Mouse (Mus musculus): ENCODE data around the gene Prkag3. TPM values are rescaled to one million over a fixed set of nuclear protein-coding genes. Genes with fewer than 3 reads are reported as not detected.

Prkag3 gene
- polyA plus RNA-seq, 1 experiment from 2014 or later: 6.4 TPM

DNA sequence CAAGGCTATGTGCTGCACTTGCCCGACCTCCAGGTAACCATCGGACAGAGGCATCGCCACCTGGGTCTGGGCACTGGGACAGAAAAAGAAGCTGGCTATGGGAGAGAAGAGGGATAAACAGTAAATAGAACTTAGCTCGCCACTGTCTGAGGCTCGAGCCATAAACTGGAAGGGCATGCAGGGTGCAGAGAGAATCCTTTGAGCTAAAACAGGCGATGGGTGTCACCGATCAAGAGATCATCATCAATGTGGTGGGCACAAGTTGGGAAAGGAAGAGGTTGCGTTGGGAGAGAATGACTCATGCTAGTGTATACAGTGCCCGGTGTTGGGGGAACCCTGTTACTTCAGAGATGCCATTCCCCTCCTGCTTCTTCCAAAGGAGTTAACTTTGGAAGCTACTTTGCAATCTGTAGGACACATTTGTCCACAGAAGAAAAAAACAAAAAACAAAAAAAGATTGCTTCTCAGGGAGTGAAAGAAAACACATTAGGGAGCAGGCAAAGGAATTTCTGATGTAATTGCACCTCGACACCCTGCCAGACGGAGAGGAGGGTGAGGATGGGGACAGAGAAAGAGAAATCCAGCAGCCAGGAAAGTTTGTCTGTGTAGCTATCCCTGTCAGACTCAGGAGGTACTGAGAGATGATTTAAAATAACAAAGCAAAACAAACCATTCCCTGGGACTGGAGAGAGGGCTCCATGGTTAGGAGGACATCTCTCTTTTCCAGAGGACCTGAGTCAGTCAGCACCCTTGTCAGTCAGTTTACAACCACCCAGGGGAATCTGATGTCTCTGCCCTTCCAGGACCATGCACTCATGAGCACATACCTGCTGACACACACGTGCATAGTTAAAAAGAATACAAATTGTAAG lies 34.9 kb downstream of the Prkag3 start:
- H3K4me2 ChIP-seq (ENCODE audit: low read depth, low read length): peak overlapping the region; percentile 76
- no peaks in the 10 kb centered on the region for H3K27me3 ChIP-seq (replicated peaks; ENCODE audit: control insufficient read depth, insufficient read depth, low read length)
- H3K9me3 ChIP-seq (ENCODE audit: control insufficient read depth, low read length): no peaks in the 10 kb centered on the region
- H3K27ac ChIP-seq (replicated peaks; ENCODE audit: low read depth, low read length): no peak overlapping the region
- no peaks in the 10 kb centered on the region for H3K36me3 ChIP-seq (ENCODE audit: control insufficient read depth, insufficient read depth, low read length)
- H3K9ac ChIP-seq (ENCODE audit: low read depth, low read length): peak overlapping the region; percentile 63
- 0 out of 2 replicates have a peak, but pooled peaks cover 9% of the 10 kb centered on the region for H3K4me1 ChIP-seq (ENCODE audit: control insufficient read depth, insufficient read depth, low read length)
- ATAC-seq (ENCODE audit: low read depth) (no peak), DNase-seq (ENCODE audit: low spot score) (no peak)
- peak overlapping the region; percentile 42 for H3K4me3 ChIP-seq (ENCODE audit: low read depth, low read length)
- WGBS: 24% methylated on average over 12 of the region's 12 CpGs

GRCm38 (mm10) chr1:74713099-74713858 lies 35.7 kb downstream of the Prkag3 start, which contains the start of gene Cyp27a1:
Gene Cyp27a1, plus strand, starts transcription at chr1:74713574.
- H3K4me1 ChIP-seq (ENCODE audit: control insufficient read depth, insufficient read depth, low read length): 0 out of 2 replicates have a peak, but pooled peaks cover 9% of the 10 kb centered on the region
- peak within 1 kb of the TSS; percentile 63 for H3K9ac ChIP-seq (ENCODE audit: low read depth, low read length)
- no peaks in the 10 kb centered on the region for H3K36me3 ChIP-seq (ENCODE audit: control insufficient read depth, insufficient read depth, low read length)
- H3K4me2 ChIP-seq (ENCODE audit: low read depth, low read length): peak within 1 kb of the TSS; percentile 76
- H3K27me3 ChIP-seq (replicated peaks; ENCODE audit: control insufficient read depth, insufficient read depth, low read length): no peaks in the 10 kb centered on the region
- peak within 1 kb of the TSS; percentile 42 for H3K4me3 ChIP-seq (ENCODE audit: low read depth, low read length)
- no peaks in the 10 kb centered on the region for H3K9me3 ChIP-seq (ENCODE audit: control insufficient read depth, low read length)
- DNase-seq (ENCODE audit: low spot score): peak; percentile 63
- ATAC-seq (ENCODE audit: low read depth): peak; percentile 68
- H3K27ac ChIP-seq (replicated peaks; ENCODE audit: low read depth, low read length): no peak within 1 kb of the TSS
- 1% methylated on average over 35 of the region's 35 CpGs for WGBS

DNA sequence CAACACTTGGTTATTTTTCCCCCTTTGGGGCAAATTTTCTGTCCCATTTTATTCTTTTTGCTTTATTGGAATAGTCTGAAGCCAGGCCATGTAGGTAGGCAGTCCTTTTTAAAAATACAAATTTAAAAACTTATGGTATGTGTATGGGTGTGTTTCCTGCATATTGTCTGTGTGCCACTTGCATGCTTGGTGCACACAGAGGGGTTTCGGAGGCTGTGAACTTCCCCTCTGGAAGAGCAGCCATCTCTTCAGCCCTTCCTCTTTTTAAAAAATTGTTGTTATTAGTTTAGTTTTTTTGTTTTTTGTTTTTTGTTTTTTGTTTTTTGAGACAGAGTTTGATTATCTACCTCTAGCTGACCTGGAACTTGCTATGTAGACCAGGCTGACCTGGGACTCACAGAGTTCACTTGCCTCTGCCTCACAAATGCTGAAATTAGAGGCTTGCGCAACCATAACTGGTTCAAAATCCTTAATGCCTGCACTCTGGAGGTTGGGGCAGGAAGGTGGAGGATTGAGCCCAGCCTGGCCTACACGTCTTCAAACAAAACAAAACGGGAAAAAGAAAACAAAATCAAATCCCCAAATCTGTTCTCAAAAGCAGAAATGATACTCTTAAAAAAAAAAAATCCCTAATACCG lies 36.4 kb downstream of the Prkag3 start:
- no peak for DNase-seq (ENCODE audit: low spot score)
- no peaks in the 10 kb centered on the region for H3K27me3 ChIP-seq (replicated peaks; ENCODE audit: control insufficient read depth, insufficient read depth, low read length)
- WGBS: 35% methylated on average over 5 of the region's 5 CpGs
- ATAC-seq (ENCODE audit: low read depth): no peak
- H3K4me3 ChIP-seq (ENCODE audit: low read depth, low read length): peak overlapping the region; percentile 42
- no peaks in the 10 kb centered on the region for H3K9me3 ChIP-seq (ENCODE audit: control insufficient read depth, low read length)
- H3K4me1 ChIP-seq (ENCODE audit: control insufficient read depth, insufficient read depth, low read length): 0 out of 2 replicates have a peak, but pooled peaks cover 9% of the 10 kb centered on the region
- no peak overlapping the region for H3K27ac ChIP-seq (replicated peaks; ENCODE audit: low read depth, low read length)
- peak overlapping the region; percentile 76 for H3K4me2 ChIP-seq (ENCODE audit: low read depth, low read length)
- H3K9ac ChIP-seq (ENCODE audit: low read depth, low read length): peak overlapping the region; percentile 63
- H3K36me3 ChIP-seq (ENCODE audit: control insufficient read depth, insufficient read depth, low read length): no peaks in the 10 kb centered on the region

DNA sequence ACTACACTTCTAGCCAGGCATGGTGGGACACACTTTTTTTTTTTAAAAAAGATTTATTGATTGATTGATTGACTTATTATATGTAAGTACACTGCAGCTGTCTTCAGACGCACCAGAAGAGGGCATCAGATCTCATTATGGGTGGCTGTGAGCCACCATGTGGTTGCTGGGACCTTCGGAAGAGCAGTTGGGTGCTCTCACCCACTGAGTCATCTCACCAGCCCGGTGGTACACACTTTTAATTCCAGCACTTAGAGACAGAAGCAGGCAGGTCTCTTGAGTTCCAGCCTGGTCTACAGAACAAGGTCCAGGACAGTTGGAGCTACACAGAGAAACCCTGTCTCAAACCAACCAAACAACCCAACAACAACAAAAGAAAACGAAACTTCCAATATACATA lies 37.0 kb downstream of the Prkag3 start:
- no peak overlapping the region for H3K27ac ChIP-seq (replicated peaks; ENCODE audit: low read depth, low read length)
- no peak overlapping the region for H3K9ac ChIP-seq (ENCODE audit: low read depth, low read length)
- no peaks in the 10 kb centered on the region for H3K27me3 ChIP-seq (replicated peaks; ENCODE audit: control insufficient read depth, insufficient read depth, low read length)
- H3K36me3 ChIP-seq (ENCODE audit: control insufficient read depth, insufficient read depth, low read length): no peaks in the 10 kb centered on the region
- ATAC-seq (ENCODE audit: low read depth) (no peak), DNase-seq (ENCODE audit: low spot score) (no peak)
- H3K9me3 ChIP-seq (ENCODE audit: control insufficient read depth, low read length): no peaks in the 10 kb centered on the region
- H3K4me2 ChIP-seq (ENCODE audit: low read depth, low read length): no peak overlapping the region
- 78% methylated on average over 4 of the region's 4 CpGs for WGBS
- H3K4me1 ChIP-seq (ENCODE audit: control insufficient read depth, insufficient read depth, low read length): 0 out of 2 replicates have a peak, but pooled peaks cover 9% of the 10 kb centered on the region
- no peak overlapping the region for H3K4me3 ChIP-seq (ENCODE audit: low read depth, low read length)

- Histone ChIP-seq H3K36me3 (ENCODE audit: control insufficient read depth, insufficient read depth, low read length) (no peaks in the 10 kb centered on the region), H3K4me2 (ENCODE audit: low read depth, low read length) (no peak overlapping the region), H3K27me3 (replicated peaks; ENCODE audit: control insufficient read depth, insufficient read depth, low read length) (no peaks in the 10 kb centered on the region), H3K27ac (replicated peaks; ENCODE audit: low read depth, low read length) (no peak overlapping the region), H3K4me1 (ENCODE audit: control insufficient read depth, insufficient read depth, low read length) (0 out of 2 replicates have a peak, but pooled peaks cover 6% of the 10 kb centered on the region), H3K9ac (ENCODE audit: low read depth, low read length) (no peak overlapping the region), H3K4me3 (ENCODE audit: low read depth, low read length) (no peak overlapping the region), H3K9me3 (ENCODE audit: control insufficient read depth, low read length) (no peaks in the 10 kb centered on the region)
- no peak for DNase-seq (ENCODE audit: low spot score)
- ATAC-seq (ENCODE audit: low read depth): no peak
- 36% methylated on average over 6 of the region's 6 CpGs for WGBS
These were observed 39.5 kb downstream of the Prkag3 start for GRCm38 (mm10) chr1:74709566-74709965.

DNA sequence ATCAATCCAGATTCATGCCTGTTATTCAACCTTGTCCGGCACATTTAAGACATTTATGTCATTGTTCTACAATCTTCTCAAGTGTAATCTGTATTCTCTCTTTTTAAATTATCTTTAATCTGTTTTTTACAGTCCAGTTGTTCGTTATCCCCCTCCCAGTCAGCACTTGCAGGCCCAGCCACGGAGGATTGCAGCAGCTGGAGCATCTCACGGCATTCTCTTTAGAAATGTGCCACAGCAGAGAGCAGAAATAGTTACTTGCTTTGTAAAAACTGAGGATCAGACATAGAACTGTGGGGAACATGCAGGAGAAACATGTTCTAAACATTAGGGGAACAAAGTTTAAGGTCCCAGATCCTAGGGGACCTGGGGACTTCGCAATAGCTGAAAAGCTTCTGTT lies 44.0 kb downstream of the Prkag3 start:
- ATAC-seq (ENCODE audit: low read depth): no peak
- H3K9ac ChIP-seq (ENCODE audit: low read depth, low read length): no peak overlapping the region
- WGBS: 80% methylated on average over 5 of the region's 5 CpGs
- no peak for DNase-seq (ENCODE audit: low spot score)
- H3K4me1 ChIP-seq (ENCODE audit: control insufficient read depth, insufficient read depth, low read length): no peaks in the 10 kb centered on the region
- H3K27me3 ChIP-seq (replicated peaks; ENCODE audit: control insufficient read depth, insufficient read depth, low read length): no peaks in the 10 kb centered on the region
- no peak overlapping the region for H3K4me2 ChIP-seq (ENCODE audit: low read depth, low read length)
- H3K4me3 ChIP-seq (ENCODE audit: low read depth, low read length): no peak overlapping the region
- no peaks in the 10 kb centered on the region for H3K9me3 ChIP-seq (ENCODE audit: control insufficient read depth, low read length)
- peaks cover 12% of the 10 kb centered on the region for H3K36me3 ChIP-seq (ENCODE audit: control insufficient read depth, insufficient read depth, low read length)
- no peak overlapping the region for H3K27ac ChIP-seq (replicated peaks; ENCODE audit: low read depth, low read length)

GRCm38 (mm10) chr1:74704156-74704555 lies 44.9 kb downstream of the Prkag3 start:
- Histone ChIP-seq H3K4me2 (ENCODE audit: low read depth, low read length) (no peak overlapping the region), H3K4me3 (ENCODE audit: low read depth, low read length) (no peak overlapping the region), H3K9me3 (ENCODE audit: control insufficient read depth, low read length) (no peaks in the 10 kb centered on the region), H3K27me3 (replicated peaks; ENCODE audit: control insufficient read depth, insufficient read depth, low read length) (no peaks in the 10 kb centered on the region), H3K9ac (ENCODE audit: low read depth, low read length) (no peak overlapping the region), H3K4me1 (ENCODE audit: control insufficient read depth, insufficient read depth, low read length) (no peaks in the 10 kb centered on the region), H3K27ac (replicated peaks; ENCODE audit: low read depth, low read length) (no peak overlapping the region), H3K36me3 (ENCODE audit: control insufficient read depth, insufficient read depth, low read length) (peaks cover 20% of the 10 kb centered on the region)
- DNase-seq (ENCODE audit: low spot score) (no peak), ATAC-seq (ENCODE audit: low read depth) (no peak)
- 77% methylated on average over 3 of the region's 3 CpGs for WGBS

DNA sequence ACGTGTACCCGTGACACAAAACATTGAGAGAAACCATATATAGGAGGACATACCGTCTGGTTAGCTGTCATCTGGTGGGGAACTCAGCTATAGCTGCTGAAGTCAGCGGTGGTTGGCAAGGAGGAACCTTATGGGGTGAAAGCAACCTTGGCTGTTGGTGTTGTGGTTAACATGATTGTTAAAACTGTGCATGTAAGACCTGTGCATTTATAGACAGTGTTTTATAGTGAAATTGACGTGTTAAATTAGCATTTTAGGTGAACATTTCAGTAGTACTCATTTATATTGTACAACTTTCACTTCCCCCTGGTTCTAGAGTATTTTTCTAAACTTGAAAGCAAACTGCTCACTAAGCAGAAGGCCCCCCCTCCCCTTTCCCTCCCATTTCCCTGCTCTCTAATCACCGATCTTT lies 46.9 kb downstream of the Prkag3 start:
- Histone ChIP-seq H3K36me3 (ENCODE audit: control insufficient read depth, insufficient read depth, low read length) (peaks cover 40% of the 10 kb centered on the region), H3K9ac (ENCODE audit: low read depth, low read length) (no peak overlapping the region), H3K4me2 (ENCODE audit: low read depth, low read length) (no peak overlapping the region), H3K4me3 (ENCODE audit: low read depth, low read length) (no peak overlapping the region), H3K9me3 (ENCODE audit: control insufficient read depth, low read length) (no peaks in the 10 kb centered on the region), H3K27ac (replicated peaks; ENCODE audit: low read depth, low read length) (no peak overlapping the region), H3K4me1 (ENCODE audit: control insufficient read depth, insufficient read depth, low read length) (no peaks in the 10 kb centered on the region), H3K27me3 (replicated peaks; ENCODE audit: control insufficient read depth, insufficient read depth, low read length) (no peaks in the 10 kb centered on the region)
- 90% methylated on average over 6 of the region's 6 CpGs for WGBS
- ATAC-seq (ENCODE audit: low read depth) (no peak), DNase-seq (ENCODE audit: low spot score) (no peak)

Measured in embryonic facial prominence, embryonic 14.5 days (tissue).